In the genomic region with DNA sequence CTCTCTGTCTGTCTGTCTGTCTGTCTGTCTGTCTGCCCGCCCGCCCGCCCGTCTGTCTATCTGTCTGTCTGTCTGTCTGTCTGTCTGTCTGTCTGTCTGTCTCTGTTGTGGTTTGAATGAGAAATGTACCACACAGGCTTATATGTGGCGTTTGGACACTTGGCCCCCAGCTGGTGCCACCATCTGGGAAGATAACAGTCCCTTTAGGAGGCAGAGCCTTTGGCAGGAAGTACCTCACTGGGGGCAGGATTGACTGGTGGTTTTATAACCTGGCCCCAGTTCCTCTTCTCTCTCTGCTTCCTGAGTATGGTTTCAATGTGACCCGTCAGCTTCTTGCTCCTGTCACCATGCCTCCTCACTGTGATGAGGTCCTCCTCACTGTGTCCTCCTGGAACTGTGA, we compare ENCODE assay signal across 23 mouse cellular contexts. TPM values are rescaled to one million over a fixed set of nuclear protein-coding genes. Genes with fewer than 3 reads are reported as not detected.
DNase-seq lines count a peak whose midpoint lies in the region; TF ChIP-seq lines count a peak whose summit lies in the region.
"Had no signal": no experiment of that assay in that cellular context is flagged by ENCODE, and none has a peak within 500 bp of the region (broad histone marks: within the 10 kb centered on the region; RNA-seq: fewer than 3 reads in every experiment).

No protein-coding gene starts in this region.

- no peak for TF ChIP-seq POLR2A in testis, adult 2 months (IDR thresholded peaks at IDR 0.05; ENCODE audit: control insufficient read depth, low read depth, low read length)

- peaks cover 2% of the 10 kb centered on the region; the same call in 1 of the 2 replicates for H3K4me1 ChIP-seq in testis, adult 2 months (ENCODE audit: control insufficient read depth, insufficient read depth, low read length)
- H3K4me1 ChIP-seq: embryonic facial prominence, embryonic 10.5 days; embryonic facial prominence, embryonic 12.5 days; forebrain, embryonic 13.5 days; forebrain, embryonic 15.5 days had no signal

- no peaks in the 10 kb centered on the region for H3K27me3 ChIP-seq in testis, adult 2 months (ENCODE audit: control insufficient read depth, insufficient read depth, low read length)
- H3K27me3 ChIP-seq: CH12.LX; embryonic facial prominence, embryonic 12.5 days; forebrain, embryonic 13.5 days; forebrain, embryonic 15.5 days; Patski had no signal

- no peak overlapping the region for H3K27ac ChIP-seq in testis, adult 2 months (ENCODE audit: control insufficient read depth, insufficient read depth, low read depth, low read length)
- H3K27ac ChIP-seq: embryonic facial prominence, embryonic 10.5 days; embryonic facial prominence, embryonic 12.5 days; forebrain, embryonic 13.5 days; forebrain, embryonic 15.5 days had no signal

- peak overlapping the region; percentile 72 for H3K4me3 ChIP-seq in testis, adult 2 months (ENCODE audit: control insufficient read depth, low read depth, low read length)
- H3K4me3 ChIP-seq: embryonic facial prominence, embryonic 10.5 days; embryonic facial prominence, embryonic 12.5 days; forebrain, embryonic 13.5 days; forebrain, embryonic 15.5 days had no signal

- H3K36me3 ChIP-seq in testis, adult 2 months (ENCODE audit: control insufficient read depth, insufficient read depth, low read length) = no peaks in the 10 kb centered on the region
- H3K36me3 ChIP-seq: embryonic facial prominence, embryonic 10.5 days; embryonic facial prominence, embryonic 12.5 days; forebrain, embryonic 15.5 days; G1E had no signal

- DNase-seq in cerebellum, adult 11-12 months = peak; percentile 61
- no peak for DNase-seq in cerebellum, adult 18-20 months
- peak; percentile 62 for DNase-seq in cerebellum, adult 9-11 months
- DNase-seq in cerebellum, adult 9-10 months = no peak
- no peak for DNase-seq in testis, postnatal 14 days (ENCODE audit: low spot score)
- DNase-seq: adrenal gland, adult 8-10 months; adrenal gland, postnatal 14 days; adrenal gland, postnatal 36 days; B cell, adult 2 months; cerebellum, postnatal 10 days; forebrain, postnatal 0 days had no signal

- no peak for TF ChIP-seq CTCF in testis, adult 2 months (IDR thresholded peaks at IDR 0.05; ENCODE audit: control insufficient read depth, insufficient read depth, insufficient replicate concordance, low read depth, low read length)

RNA-seq across cellular contexts. Expression of gene A330070K13Rik, which starts 25.3 kb away (rescaled TPM):
- 0.56 and 1.3 TPM in 2 replicates for polyA plus RNA-seq in testis, adult 2 months (2012; rRNA removed)
- polyA plus RNA-seq: activated CD4-positive, CD25-positive, alpha-beta regulatory T cell, adult 4 months; CD4-positive, CD25-positive, alpha-beta regulatory T cell, adult 4 months; embryonic facial prominence, embryonic 10.5 days; embryonic facial prominence, embryonic 12.5 days; embryonic facial prominence, embryonic 14.5 days; forebrain, embryonic 11.5 days; forebrain, embryonic 13.5 days; forebrain, embryonic 15.5 days; G1E; Patski had no signal

RNA-seq across cellular contexts. Expression of gene Caln1, which starts 40.5 kb away (rescaled TPM):
- 1.3 TPM in 2 replicates for polyA plus RNA-seq in testis, adult 2 months (2012; rRNA removed)
- polyA plus RNA-seq: activated CD4-positive, CD25-positive, alpha-beta regulatory T cell, adult 4 months; CD4-positive, CD25-positive, alpha-beta regulatory T cell, adult 4 months; G1E; Patski had no signal

Comparison
In these comparisons a context has a peak if more than half of its experiments do, and no peak if none do; other contexts are left out.
1. DNase-seq: peak in cerebellum, adult 11-12 months (single experiment) and cerebellum, adult 9-11 months (single experiment); none in cerebellum, adult 18-20 months (0 of 2), cerebellum, adult 9-10 months (single experiment) and testis, postnatal 14 days (single experiment).